Mouse (Mus musculus) stomach, adult 2 months (tissue): Measurements from ENCODE around the gene Sirpb1c. TPM values are rescaled to one million over a fixed set of nuclear protein-coding genes. Genes with fewer than 3 reads are reported as not detected.

Source experiments
- polyA plus RNA-seq: library from polyadenylated mRNA; depleted of rRNA; stranded (reverse); fragments of >200 nt; gene quantifications from 2 replicates; pipeline ENCODE4 v1.2.3, GENCODE M21; 2012; rRNA removed

Gene Sirpb1c
- polyA plus RNA-seq: 0.14 TPM in 1 of 2 replicates, not detected in the other

GRCm38 (mm10) chr3:15848280-15848679 is at the start of gene Sirpb1c:
Gene Sirpb1c, minus strand, starts transcription at chr3:15848528.

Other genes starting within 250 kb of the Sirpb1c start
- 0.10 TPM in 1 of 2 replicates, not detected in the other for gene Gm5150, start 157.9 kb upstream of the Sirpb1c start, polyA plus RNA-seq